In the genomic region with DNA sequence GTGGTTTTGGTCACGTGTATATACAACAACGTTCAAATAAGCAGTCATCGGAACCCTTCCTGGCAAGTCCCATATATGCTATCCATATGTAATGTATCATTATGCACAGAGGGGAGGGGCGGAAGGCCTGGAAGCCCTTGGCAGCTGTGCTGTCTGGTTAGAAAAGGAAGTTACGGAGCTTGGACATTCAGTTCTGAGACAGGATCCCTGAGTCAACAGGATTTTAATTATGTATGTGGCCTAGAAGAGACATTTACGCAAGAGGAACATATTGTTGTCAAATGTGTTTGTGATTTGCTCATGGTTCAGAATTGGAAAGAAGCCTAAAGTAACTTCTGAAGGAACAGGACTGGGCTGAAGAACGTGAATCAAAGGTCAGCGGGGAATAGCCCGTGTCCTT, we compare ENCODE assay signal across 14 mouse cellular contexts. TPM values are rescaled to one million over a fixed set of nuclear protein-coding genes. Genes with fewer than 3 reads are reported as not detected.
DNase-seq lines count a peak whose midpoint lies in the region; ATAC-seq and TF ChIP-seq lines count a peak whose summit lies in the region.
"Had no signal": no experiment of that assay in that cellular context is flagged by ENCODE, and none has a peak within 500 bp of the region (broad histone marks: within the 10 kb centered on the region; RNA-seq: fewer than 3 reads in every experiment).

No protein-coding gene starts in this region.

- H3K9me3 ChIP-seq in embryonic facial prominence, embryonic 15.5 days (replicated peaks): no peaks in the 10 kb centered on the region
- H3K9me3 ChIP-seq: heart, embryonic 15.5 days had no signal

- peak overlapping the region; percentile 36 for H3K4me2 ChIP-seq in embryonic facial prominence, embryonic 15.5 days (replicated peaks)
- H3K4me2 ChIP-seq: heart, embryonic 15.5 days had no signal

- no peak overlapping the region for H3K27ac ChIP-seq in liver, adult 2 months (replicated peaks; ENCODE audit: insufficient read depth, low read depth, low read length)
- peak overlapping the region; percentile 87 for H3K27ac ChIP-seq in embryonic facial prominence, embryonic 15.5 days (replicated peaks)
- H3K27ac ChIP-seq: heart, embryonic 15.5 days had no signal

- H3K27me3 ChIP-seq in liver, adult 2 months (ENCODE audit: control insufficient read depth, insufficient read depth, low read length): no peaks in the 10 kb centered on the region
- no peaks in the 10 kb centered on the region for H3K27me3 ChIP-seq in embryonic facial prominence, embryonic 15.5 days
- H3K27me3 ChIP-seq: heart, embryonic 15.5 days had no signal

- DNase-seq in adrenal gland, adult (ENCODE audit: inconsistent age in 2 of 2, low spot score in 1 of 2): peak; percentile 10 to 42
- DNase-seq in adrenal gland, adult 18-20 months (ENCODE audit: low spot score in 2 of 2): no peak
- peak; percentile 46 for DNase-seq in liver, adult 2 months (ENCODE audit: extremely low read depth, low read depth, low spot score)
- DNase-seq in liver: no peak
- DNase-seq in kidney, postnatal 4 days: peak; percentile 28 to 39
- DNase-seq in urinary bladder, adult 2 months (ENCODE audit: low spot score): no peak
- no peak for DNase-seq in thymus, postnatal 10 days (ENCODE audit: low spot score in 2 of 2)
- DNase-seq: cerebellum, adult 2 months; thymus, adult 18-20 months had no signal

- H3K9ac ChIP-seq in liver, adult 2 months (ENCODE audit: low read depth, low read length): no peak overlapping the region
- no peak overlapping the region for H3K9ac ChIP-seq in embryonic facial prominence, embryonic 15.5 days
- H3K9ac ChIP-seq: heart, embryonic 15.5 days had no signal

- no peak for TF ChIP-seq POLR2A in liver, adult 2 months (IDR thresholded peaks at IDR 0.05; ENCODE audit: extremely low read depth, insufficient read depth, low read length)

- TF ChIP-seq CTCF in liver, adult 2 months (IDR thresholded peaks at IDR 0.05; ENCODE audit: low read depth, low read length): no peak

- no peaks in the 10 kb centered on the region for H3K36me3 ChIP-seq in liver, adult 2 months (ENCODE audit: control insufficient read depth, insufficient read depth, low read length)
- H3K36me3 ChIP-seq in embryonic facial prominence, embryonic 15.5 days: no peaks in the 10 kb centered on the region
- H3K36me3 ChIP-seq: heart, embryonic 15.5 days had no signal

- ATAC-seq in embryonic facial prominence, embryonic 15.5 days (ENCODE audit: insufficient number of reproducible peaks, low FRiP score, low TSS enrichment, low read depth): peak; percentile 89
- ATAC-seq: activated CD4-positive, CD25-positive, alpha-beta regulatory T cell, adult 4 months had no signal

- 83% methylated on average over 9 of the region's 9 CpGs for WGBS in liver, adult 2 months
- 28% methylated on average over 9 of the region's 9 CpGs for WGBS in embryonic facial prominence, embryonic 15.5 days

- no peaks in the 10 kb centered on the region for H3K79me2 ChIP-seq in liver, adult 2 months (ENCODE audit: control insufficient read depth, insufficient read depth, low read length)

- H3K4me1 ChIP-seq in liver, adult 2 months (ENCODE audit: control insufficient read depth, insufficient read depth, low read length): no peaks in the 10 kb centered on the region
- H3K4me1 ChIP-seq in embryonic facial prominence, embryonic 15.5 days: peaks cover 23% of the 10 kb centered on the region
- H3K4me1 ChIP-seq: heart, embryonic 15.5 days had no signal

- no peak overlapping the region for H3K4me3 ChIP-seq in liver, adult 2 months (ENCODE audit: insufficient read depth, low read depth, low read length)
- H3K4me3 ChIP-seq in embryonic facial prominence, embryonic 15.5 days (replicated peaks): peak overlapping the region; percentile 11; the same call in 1 of the 2 replicates
- H3K4me3 ChIP-seq: heart, embryonic 15.5 days had no signal

RNA-seq across cellular contexts. Expression of gene Ccn1, which starts 42.3 kb away (rescaled TPM):
- total RNA-seq in adrenal gland, adult 18-20 months (2021): 10 to 100 TPM; 12.8 to 37.4 TPM
- total RNA-seq in liver, adult 2 months (2014; rRNA removed): 4.5 and 4.6 TPM in 2 replicates
- polyA plus RNA-seq in liver, adult 2 months (2012; rRNA removed): 6.0 and 7.6 TPM in 2 replicates
- 62.7 and 66.0 TPM in 2 replicates for polyA plus RNA-seq in embryonic facial prominence, embryonic 15.5 days (2015; fragmentation: Nextera tagmentation; extraction: Ambion mirVana)
- polyA plus RNA-seq in urinary bladder, adult 2 months (2012; rRNA removed): 81.8 and 89.1 TPM in 2 replicates
- total RNA-seq: megakaryocyte progenitor cell, adult 5-6 weeks; monocyte, adult 5-6 weeks had no signal
- polyA plus RNA-seq: activated CD4-positive, CD25-positive, alpha-beta regulatory T cell, adult 4 months had no signal

Comparison
In these comparisons a context has a peak if more than half of its experiments do, and no peak if none do; other contexts are left out.
1. DNase-seq: peak in adrenal gland, adult (2 of 2), liver, adult 2 months (single experiment) and kidney, postnatal 4 days (2 of 2); none in adrenal gland, adult 18-20 months (0 of 2), liver (single experiment), urinary bladder, adult 2 months (single experiment) and thymus, postnatal 10 days (0 of 2).